Mouse (Mus musculus): ENCODE data around the gene Fbxl4. TPM values are rescaled to one million over a fixed set of nuclear protein-coding genes. Genes with fewer than 3 reads are reported as not detected.
A peak's percentile ranks its signal among the peaks of the same experiment; 100 is the strongest.
"Not testable (repeated sequence)": the region's sequence is repeated elsewhere in the genome, so short reads cannot be mapped to it uniquely, and the experiment has no call there.

Gene Fbxl4
- 8.5 and 10.8 TPM in 2 replicates for polyA plus RNA-seq (2012; rRNA removed)

- peak; percentile 43 for DNase-seq (ENCODE audit: low read depth, low spot score)
- under 1% methylated on average over 56 of the region's 62 CpGs for WGBS
Measured at GRCm38 (mm10) chr4:22357266-22357930, at the start of gene Fbxl4. Gene Fbxl4 (plus strand): TSS chr4:22357543.

GRCm38 (mm10) chr4:22314564-22314963, 42.8 kb upstream of the Fbxl4 start:
- 82% methylated on average over 3 of the region's 3 CpGs for WGBS
- DNase-seq (ENCODE audit: low read depth, low spot score): no peak

- DNase-seq (ENCODE audit: low read depth, low spot score): no peak
- 62% methylated on average over 8 of the region's 8 CpGs for WGBS
Measured at GRCm38 (mm10) chr4:22342816-22343573, 14.3 kb upstream of the Fbxl4 start.

GRCm38 (mm10) chr4:22349086-22349485, 8.3 kb upstream of the Fbxl4 start:
- 89% methylated on average over 4 of the region's 4 CpGs for WGBS
- DNase-seq (ENCODE audit: low read depth, low spot score): not testable (repeated sequence)

- DNase-seq (ENCODE audit: low read depth, low spot score): peak; percentile 2
Measured at GRCm38 (mm10) chr4:22357931-22358300, 573 bp downstream of the Fbxl4 start.

GRCm38 (mm10) chr4:22358487-22358886, 1.1 kb downstream of the Fbxl4 start:
- no peak for DNase-seq (ENCODE audit: low read depth, low spot score)
- WGBS: 80% methylated on average over 10 of the region's 10 CpGs

More at GRCm38 (mm10) chr4:22357931-22358300, 573 bp downstream of the Fbxl4 start:
- WGBS: 6% methylated on average over 10 of the region's 10 CpGs

GRCm38 (mm10) chr4:22367368-22367767, 10.0 kb downstream of the Fbxl4 start:
- WGBS: 75% methylated on average over 5 of the region's 5 CpGs
- no peak for DNase-seq (ENCODE audit: low read depth, low spot score)

GRCm38 (mm10) chr4:22378516-22378915, 21.2 kb downstream of the Fbxl4 start:
- WGBS: 16% methylated on average over 1 of the region's 1 CpGs
- DNase-seq (ENCODE audit: low read depth, low spot score): no peak

GRCm38 (mm10) chr4:22380646-22381045, 23.3 kb downstream of the Fbxl4 start:
- DNase-seq (ENCODE audit: low read depth, low spot score): no peak
- 80% methylated on average over 6 of the region's 6 CpGs for WGBS

GRCm38 (mm10) chr4:22383528-22384265, 26.4 kb downstream of the Fbxl4 start:
- DNase-seq (ENCODE audit: low read depth, low spot score): no peak
- WGBS: 86% methylated on average over 1 of the region's 1 CpGs

- 82% methylated on average over 7 of the region's 7 CpGs for WGBS
- DNase-seq (ENCODE audit: low read depth, low spot score): no peak
Measured at GRCm38 (mm10) chr4:22390045-22390444, 32.7 kb downstream of the Fbxl4 start.

GRCm38 (mm10) chr4:22392777-22393473, 35.6 kb downstream of the Fbxl4 start:
- no peak for DNase-seq (ENCODE audit: low read depth, low spot score)
- WGBS: 83% methylated on average over 13 of the region's 13 CpGs

GRCm38 (mm10) chr4:22395404-22395803, 38.1 kb downstream of the Fbxl4 start:
- no peak for DNase-seq (ENCODE audit: low read depth, low spot score)
- 82% methylated on average over 2 of the region's 2 CpGs for WGBS

- DNase-seq (ENCODE audit: low read depth, low spot score): no peak
- WGBS: 95% methylated on average over 1 of the region's 1 CpGs
Measured at GRCm38 (mm10) chr4:22396484-22397000, 39.2 kb downstream of the Fbxl4 start.

- WGBS: 88% methylated on average over 5 of the region's 5 CpGs
- no peak for DNase-seq (ENCODE audit: low read depth, low spot score)
Measured at GRCm38 (mm10) chr4:22397003-22397402, 39.7 kb downstream of the Fbxl4 start.

GRCm38 (mm10) chr4:22402032-22402431, 44.7 kb downstream of the Fbxl4 start:
- DNase-seq (ENCODE audit: low read depth, low spot score): no peak
- 80% methylated on average over 3 of the region's 3 CpGs for WGBS

GRCm38 (mm10) chr4:22402930-22403329, 45.6 kb downstream of the Fbxl4 start:
- 92% methylated on average over 10 of the region's 10 CpGs for WGBS
- DNase-seq (ENCODE audit: low read depth, low spot score): no peak

- no peak for DNase-seq (ENCODE audit: low read depth, low spot score)
- 43% methylated on average over 2 of the region's 2 CpGs for WGBS
Measured at GRCm38 (mm10) chr4:22420627-22421026, 63.3 kb downstream of the Fbxl4 start.

GRCm38 (mm10) chr4:22422400-22422799, 65.1 kb downstream of the Fbxl4 start:
- WGBS: 84% methylated on average over 4 of the region's 4 CpGs
- DNase-seq (ENCODE audit: low read depth, low spot score): no peak

- DNase-seq (ENCODE audit: low read depth, low spot score): no peak
- 93% methylated on average over 3 of the region's 3 CpGs for WGBS
Measured at GRCm38 (mm10) chr4:22428150-22428549, 70.8 kb downstream of the Fbxl4 start.

All from large intestine, adult 2 months (tissue).